Mouse (Mus musculus) 416B (cell line): Measurements from ENCODE around the gene Oser1.

Experiments
- DNase-seq: peaks from one replicate; pipeline ENCODE4 v3.0.0; 2011; ENCODE audit warnings: low read depth

Oser1 gene

DNA sequence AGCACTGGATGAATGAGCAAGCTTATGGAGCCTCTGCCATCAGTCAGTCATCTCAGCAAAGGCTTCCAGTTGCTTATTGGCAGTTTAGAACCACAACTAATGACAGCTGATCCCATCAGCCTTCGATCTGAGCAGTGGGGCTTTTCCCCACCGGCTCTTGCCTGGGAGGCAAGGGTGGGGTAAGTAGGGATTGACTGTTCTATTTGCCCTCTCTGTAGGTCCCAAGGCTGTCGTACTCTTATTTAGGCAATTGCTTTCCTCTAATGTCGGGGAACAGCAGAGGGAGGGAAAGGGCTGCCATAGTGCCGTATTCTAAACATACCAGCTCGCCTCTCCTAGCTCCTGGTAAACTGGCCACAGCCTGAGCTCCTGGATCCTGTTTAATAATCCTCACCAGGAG, at the start of gene Oser1:
Gene Oser1 (minus strand): TSS at position 101 of the 400 bp plus-strand sequence.
- no peak for DNase-seq

DNA sequence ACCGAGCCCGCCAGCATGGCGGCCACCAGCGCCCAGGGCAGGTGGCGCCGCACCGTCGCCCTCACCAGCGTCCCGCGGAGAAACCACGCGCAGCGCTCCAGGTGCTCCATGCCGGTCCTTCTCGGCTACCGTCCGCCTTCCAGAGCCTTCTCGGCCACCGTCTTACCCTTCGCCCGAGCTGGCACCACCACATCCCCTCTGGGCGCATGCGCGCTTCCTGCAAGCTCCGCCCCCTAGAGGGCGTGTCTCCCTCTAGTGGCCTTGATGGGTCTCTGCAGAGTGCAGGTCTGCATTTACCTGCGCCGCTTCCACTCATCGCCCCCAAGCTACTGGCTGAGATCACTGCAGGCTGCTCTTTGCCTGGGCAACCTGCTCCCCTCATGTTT, 48.0 kb upstream of the Oser1 start, which contains the start of gene Fitm2:
Gene Fitm2 (minus strand): TSS at position 164 of the 386 bp plus-strand sequence.
- DNase-seq = peak; percentile 96

DNA sequence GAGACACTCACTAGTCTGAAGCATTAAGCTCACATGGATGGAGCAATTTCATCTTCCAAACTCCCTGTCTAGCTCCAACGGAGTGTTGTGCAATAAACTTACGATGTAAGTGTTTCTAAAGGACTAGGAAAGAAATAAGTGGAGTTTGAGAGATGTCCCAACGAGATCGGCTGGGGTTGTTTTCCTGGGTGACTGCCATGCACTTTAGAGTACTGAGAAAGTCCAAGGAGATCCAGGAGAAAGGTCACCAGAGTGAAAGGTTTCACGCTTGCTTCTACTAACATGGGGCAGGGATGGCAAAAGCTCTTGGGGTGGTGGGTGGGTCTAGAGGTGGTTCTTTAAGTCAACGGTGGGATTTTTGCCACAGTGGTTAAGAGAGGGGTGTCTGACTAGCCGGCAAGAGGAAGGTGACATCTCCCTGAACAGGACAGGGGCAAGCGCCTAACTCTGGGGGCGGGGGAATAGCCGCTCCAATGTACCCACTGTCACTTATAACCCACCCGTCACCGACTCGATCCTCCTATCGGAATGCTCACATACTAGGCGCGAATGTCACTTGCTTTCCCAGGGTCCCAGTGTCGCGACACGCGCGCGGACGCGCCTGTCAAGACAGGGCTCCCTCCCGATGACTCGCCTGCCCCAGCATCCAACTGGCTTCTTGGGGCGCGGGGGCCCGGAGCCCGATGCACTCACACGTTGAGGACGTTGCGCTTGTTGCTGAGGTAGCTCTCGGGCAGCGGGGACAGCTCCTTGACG, 47.4 kb upstream of the Oser1 start:
- DNase-seq = peak; percentile 24

DNA sequence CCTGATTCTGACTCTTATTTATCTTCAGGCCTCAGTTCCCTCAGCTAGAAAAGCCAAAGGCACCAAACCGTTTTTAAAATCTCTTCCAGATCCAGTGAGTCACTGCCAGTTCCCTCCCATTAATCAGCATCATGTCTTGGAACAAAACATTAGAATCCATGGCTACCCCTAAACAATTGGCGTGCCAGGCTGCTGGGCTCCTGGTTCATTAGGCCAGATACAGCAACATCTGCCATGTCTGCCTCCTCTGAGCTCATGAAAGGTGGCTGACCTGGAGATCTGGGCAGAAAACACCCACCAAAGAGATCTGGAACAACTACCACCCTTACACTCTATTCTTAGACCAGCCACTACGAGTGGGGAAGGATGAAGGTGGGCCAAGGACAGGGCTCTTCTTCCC, 46.6 kb upstream of the Oser1 start:
- DNase-seq = no peak

DNA sequence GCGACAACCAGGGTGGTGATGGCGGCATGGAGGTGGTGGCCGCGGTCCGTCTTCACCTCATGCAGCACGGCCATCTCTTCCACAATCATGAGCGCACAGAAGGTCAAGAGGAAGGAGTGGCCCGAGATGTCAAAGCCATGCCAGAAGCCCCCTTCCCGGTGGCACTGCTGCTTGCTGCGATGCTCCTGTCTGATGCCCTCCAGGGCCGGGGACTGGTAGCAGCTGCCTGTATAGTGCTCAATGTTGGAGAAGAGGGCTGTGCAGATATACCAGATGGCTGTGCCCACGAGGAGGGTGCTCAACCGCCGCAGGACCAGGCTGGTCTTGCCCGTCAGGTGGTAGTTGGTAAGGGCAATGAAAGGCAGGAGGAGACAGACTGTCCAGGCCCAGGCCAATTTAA, 45.2 kb upstream of the Oser1 start:
- DNase-seq = no peak

DNA sequence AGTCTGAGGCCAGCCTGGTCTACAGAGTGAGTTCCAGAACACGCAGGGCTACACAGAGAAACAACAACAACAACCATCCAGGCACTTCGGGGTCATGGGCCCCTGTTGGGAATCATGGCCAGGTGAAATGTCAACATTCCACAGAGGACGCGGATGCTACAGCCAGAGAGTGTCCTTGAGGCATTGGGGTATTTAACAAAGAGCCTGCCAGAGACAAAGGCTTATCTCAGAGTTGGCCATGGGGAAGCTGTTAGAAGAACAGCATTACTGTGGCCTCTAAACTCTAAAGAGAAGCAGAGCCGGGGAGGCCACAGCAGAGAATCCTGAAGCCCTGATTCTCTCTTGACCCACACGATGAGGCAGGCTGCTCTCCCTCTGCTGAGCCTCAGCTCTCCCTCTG, 44.4 kb upstream of the Oser1 start:
- no peak for DNase-seq

GRCm38 (mm10) chr2:163467585-163467984, 43.1 kb upstream of the Oser1 start:
- DNase-seq = no peak

DNA sequence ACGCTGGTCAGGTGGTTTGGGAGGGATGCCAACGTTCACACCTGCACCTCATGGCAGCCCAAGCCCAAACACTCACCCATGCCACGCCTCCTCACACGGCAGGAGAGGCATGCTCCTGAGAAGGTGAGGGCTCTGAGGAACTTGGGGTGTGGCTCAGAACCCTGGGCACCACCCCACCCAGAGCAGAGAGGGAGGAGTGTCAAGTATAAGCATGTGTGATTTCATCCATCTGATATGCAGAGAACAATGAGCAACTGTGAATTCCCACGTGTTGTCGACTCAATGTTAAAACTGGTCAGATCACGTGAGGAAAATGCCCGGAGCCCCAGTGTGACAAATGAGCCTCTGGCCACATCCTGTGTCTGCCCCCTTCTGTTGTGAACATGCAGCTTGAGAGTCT, 42.3 kb upstream of the Oser1 start:
- no peak for DNase-seq

DNA sequence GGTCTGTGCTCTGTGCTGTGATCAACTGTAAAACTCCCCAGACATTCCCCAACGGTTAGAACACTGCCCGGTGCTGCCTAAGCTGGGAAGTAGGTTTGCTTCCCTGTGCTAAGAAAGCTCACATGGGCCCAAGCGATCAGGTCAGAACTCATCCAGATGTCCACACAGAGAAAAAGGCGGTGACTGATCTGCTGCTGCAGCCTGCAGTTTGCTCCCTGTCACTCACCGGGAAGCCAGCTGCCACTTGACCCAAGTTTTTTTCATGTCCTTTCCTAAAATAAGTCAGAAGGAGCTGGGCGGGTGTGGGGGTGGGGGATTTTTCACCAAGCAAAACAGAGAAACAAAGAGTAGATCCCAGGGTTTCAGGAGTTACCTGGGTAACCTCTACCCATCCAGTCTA, 40.1 kb upstream of the Oser1 start:
- no peak for DNase-seq

DNA sequence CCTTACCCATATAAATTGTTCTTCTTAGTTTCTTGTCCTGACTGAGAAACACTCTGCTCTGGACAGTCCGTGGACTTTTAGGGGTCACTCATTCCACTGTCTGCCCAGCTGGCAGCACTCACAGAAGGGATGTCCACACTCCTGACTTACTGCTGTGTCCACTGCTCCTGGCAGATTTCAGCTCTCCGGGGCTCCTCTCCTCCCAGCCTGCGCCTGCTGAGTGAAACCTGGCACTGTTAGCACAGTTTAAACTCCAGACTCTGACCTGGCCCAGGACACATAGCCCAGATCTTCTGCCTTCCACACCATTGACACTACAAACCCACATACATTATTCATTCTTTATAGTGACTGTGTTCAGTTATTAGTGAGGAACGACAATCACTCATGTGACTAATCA, 39.5 kb upstream of the Oser1 start:
- no peak for DNase-seq

DNA sequence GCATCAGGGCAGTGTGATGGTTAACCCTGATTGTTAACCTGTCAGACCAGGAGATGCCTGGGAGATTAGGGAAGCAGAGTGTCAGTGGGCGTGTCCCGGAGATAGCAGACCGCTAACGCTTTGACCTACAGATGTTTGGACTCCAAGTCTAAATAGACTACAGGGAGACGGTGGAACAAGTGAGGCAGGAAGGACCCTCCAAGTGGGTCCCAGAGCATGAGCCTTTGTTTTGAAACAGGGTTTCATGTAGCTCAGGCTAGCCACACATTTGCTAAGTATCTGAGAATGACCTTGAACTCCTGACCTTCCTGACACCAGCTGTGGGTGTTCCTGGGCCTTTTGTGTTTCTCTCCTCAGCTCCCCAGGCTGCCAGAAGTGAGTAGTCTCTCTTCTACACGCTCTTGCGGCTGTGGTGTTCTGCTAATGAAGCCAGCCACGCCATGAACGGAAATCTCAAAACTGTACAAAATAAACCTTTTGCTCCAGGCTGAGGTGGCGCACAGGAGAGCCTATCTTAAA, 38.8 kb upstream of the Oser1 start:
- no peak for DNase-seq

GRCm38 (mm10) chr2:163462801-163463200, 38.3 kb upstream of the Oser1 start:
- DNase-seq = no peak

DNA sequence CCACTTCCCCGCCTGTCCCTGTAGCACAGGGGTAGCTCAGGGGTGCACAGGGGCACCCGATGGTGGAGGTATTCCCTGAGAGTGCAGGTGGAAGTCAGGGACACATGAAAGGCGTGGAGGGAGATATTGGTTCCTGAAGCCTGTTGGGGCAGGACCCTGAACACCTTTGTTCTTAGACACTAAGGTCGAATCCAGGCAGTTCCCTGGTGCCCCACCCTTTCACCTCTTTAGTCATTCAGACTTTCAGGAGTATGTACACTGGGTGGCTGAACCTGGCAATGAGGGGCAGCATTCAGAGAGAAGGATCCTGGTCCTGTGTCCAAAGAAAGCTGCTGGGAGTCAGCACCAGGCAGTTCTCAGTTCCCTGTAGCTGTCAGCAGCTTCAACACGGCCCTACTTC, 37.9 kb upstream of the Oser1 start:
- DNase-seq = no peak

- DNase-seq = peak; percentile 54
These were observed 36.8 kb upstream of the Oser1 start for GRCm38 (mm10) chr2:163461307-163461706.

GRCm38 (mm10) chr2:163460622-163461021, 36.1 kb upstream of the Oser1 start:
- DNase-seq = no peak

DNA sequence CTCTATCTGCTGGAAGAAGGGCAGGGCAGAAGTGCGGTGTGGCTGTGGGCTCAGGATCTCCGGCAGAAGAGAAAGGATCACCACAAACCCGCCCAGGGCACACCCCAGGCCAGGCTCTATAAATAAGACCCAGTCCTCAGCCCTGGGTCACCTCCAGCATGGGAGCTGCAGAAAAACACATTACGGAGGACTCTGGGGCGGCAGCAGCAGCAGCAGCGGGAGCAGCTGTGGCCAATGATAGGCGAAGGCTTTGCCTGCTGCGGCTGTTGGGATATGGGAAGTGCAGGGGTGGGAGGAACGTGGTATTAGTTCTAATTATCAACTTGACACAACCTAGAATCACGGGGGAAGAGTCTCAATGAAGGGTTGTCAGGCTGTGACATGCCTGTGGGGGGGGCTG, 34.9 kb upstream of the Oser1 start:
- DNase-seq = peak; percentile 14

- peak; percentile 86 for DNase-seq
These were observed 34.2 kb upstream of the Oser1 start for GRCm38 (mm10) chr2:163458539-163459265.

GRCm38 (mm10) chr2:163453378-163453777, 28.9 kb upstream of the Oser1 start:
- no peak for DNase-seq

GRCm38 (mm10) chr2:163452738-163453137, 28.2 kb upstream of the Oser1 start:
- peak; percentile 30 for DNase-seq

GRCm38 (mm10) chr2:163450668-163451295, 26.3 kb upstream of the Oser1 start:
- no peak for DNase-seq

DNA sequence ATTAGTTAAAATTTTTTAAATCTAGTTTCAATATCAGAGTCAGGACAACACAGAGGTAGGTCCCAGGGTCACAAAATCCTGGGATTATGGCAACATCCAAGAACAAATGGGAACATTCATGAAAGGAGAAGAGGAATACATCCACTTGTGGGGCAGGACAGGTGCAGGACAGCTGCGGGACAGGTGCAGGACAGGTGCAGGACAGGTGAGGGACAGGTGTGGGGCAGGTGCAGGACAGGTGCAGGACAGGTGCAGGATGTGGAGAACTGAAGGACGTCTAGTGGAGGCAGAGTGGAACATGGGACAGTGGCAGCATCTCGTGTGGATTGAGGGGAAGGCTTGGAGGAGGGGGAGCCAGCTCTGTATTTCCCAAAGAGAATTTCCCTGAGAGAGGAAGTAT, 24.8 kb upstream of the Oser1 start:
- DNase-seq = no peak

DNA sequence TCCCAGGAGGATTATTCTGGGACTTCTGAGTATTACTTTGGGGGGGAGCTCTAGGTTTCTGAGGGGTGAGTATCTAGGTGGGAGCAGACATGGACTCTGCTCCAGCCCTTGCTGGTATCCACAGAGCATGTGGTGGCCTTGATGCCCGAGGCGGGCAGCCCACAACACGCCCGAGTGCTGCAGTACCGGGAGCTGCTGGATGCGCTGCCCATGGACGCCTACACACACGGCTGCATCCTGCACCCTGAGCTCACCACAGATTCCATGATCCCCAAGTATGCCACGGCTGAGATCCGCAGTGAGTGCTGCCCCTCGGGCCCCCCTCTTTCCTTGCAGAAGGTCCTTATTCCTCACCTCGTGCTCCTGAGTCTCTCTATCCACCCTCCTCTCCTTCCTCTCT, 22.9 kb upstream of the Oser1 start:
- no peak for DNase-seq

DNA sequence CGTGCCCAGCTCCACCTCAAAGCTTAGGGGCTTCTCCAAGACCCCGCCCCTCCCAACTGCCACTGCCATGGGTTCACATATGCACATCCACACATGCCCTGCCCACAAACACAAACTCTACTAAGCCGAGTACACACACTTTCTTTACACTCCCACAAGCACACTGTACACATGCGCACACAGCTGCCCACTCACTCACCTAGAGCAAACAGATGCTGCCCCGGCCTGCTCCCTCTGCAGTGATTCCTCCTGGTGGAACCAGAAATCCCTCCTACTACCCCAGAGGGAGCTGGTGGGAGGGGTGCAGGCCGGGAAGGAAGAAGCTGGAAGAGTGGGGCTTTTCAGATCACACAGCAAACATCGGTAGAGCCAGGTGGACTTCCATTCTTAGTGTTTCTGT, 19.5 kb upstream of the Oser1 start:
- no peak for DNase-seq
